Mouse (Mus musculus) heart, embryonic 16.5 days (tissue): ENCODE measurements around the gene Higd1a. TPM values are rescaled to one million over a fixed set of nuclear protein-coding genes. Genes with fewer than 3 reads are reported as not detected.

Experiments
- ATAC-seq: fragments of 200-750 bp; cut with Nextera tagmentation; replicated peaks from 2 replicates; pipeline ENCODE4 v1.8.0; 2017; ENCODE audit warnings: moderate number of reproducible peaks; ENCODE audit not compliant: insufficient read depth, low FRiP score; ENCODE audit errors: extremely low read depth
- H3K27ac ChIP-seq: fragments of 300-500 bp; sonication (generic); 2 replicates; pipeline ENCODE4 v1.5.1; 2014; ENCODE audit warnings: mild to moderate bottlenecking, low read length, control low read depth, moderate library complexity
- H3K27me3 ChIP-seq: fragments of 300-500 bp; sonication (generic); 2 replicates; pipeline ENCODE4 v1.6.1; 2014; ENCODE audit warnings: low read length, mixed read lengths; ENCODE audit not compliant: control insufficient read depth, insufficient read depth
- H3K36me3 ChIP-seq: fragments of 300-500 bp; sonication (generic); 2 replicates; pipeline ENCODE4 v1.6.1; 2014; ENCODE audit not compliant: control insufficient read depth, insufficient read depth
- H3K4me1 ChIP-seq: fragments of 300-500 bp; sonication (generic); 2 replicates; pipeline ENCODE4 v1.6.1; 2014; ENCODE audit warnings: low read length, mixed read lengths; ENCODE audit not compliant: control insufficient read depth, insufficient read depth
- H3K4me2 ChIP-seq: fragments of 300-500 bp; sonication (generic); 2 replicates; pipeline ENCODE4 v1.6.1; 2014; ENCODE audit warnings: low read depth, mild to moderate bottlenecking, control low read depth, low read length
- H3K4me3 ChIP-seq: fragments of 300-500 bp; sonication (generic); 2 replicates; pipeline ENCODE4 v1.5.1; 2014; ENCODE audit warnings: mild to moderate bottlenecking, control low read depth, low read length
- H3K9ac ChIP-seq: fragments of 300-500 bp; sonication (generic); 2 replicates; pipeline ENCODE4 v1.6.1; 2014; ENCODE audit warnings: low read length, control low read depth
- H3K9me3 ChIP-seq: fragments of 300-500 bp; sonication (generic); replicated peaks from 2 replicates; pipeline ENCODE4 v1.6.1; 2016; ENCODE audit warnings: low read length; ENCODE audit not compliant: control insufficient read depth
- WGBS: fragments of 180-500 bp; shearing (Covaris S2); extraction: QIAGEN DNeasy Blood & Tissue Kit; methylation state at CpG from one replicate; pipeline ENCODE4 v1.1.7; 2014; 5-methylcytosine and 5-hydroxymethylcytosine counted together
- polyA plus RNA-seq: library from polyadenylated mRNA; unstranded; fragments of >200 nt; fragmentation: Nextera tagmentation; extraction: Ambion mirVana; gene quantifications from 2 replicates; pipeline ENCODE4 v1.2.1, GENCODE M21; 2015

Higd1a gene
- polyA plus RNA-seq, 1 experiment from 2014 or later = 214 TPM

DNA sequence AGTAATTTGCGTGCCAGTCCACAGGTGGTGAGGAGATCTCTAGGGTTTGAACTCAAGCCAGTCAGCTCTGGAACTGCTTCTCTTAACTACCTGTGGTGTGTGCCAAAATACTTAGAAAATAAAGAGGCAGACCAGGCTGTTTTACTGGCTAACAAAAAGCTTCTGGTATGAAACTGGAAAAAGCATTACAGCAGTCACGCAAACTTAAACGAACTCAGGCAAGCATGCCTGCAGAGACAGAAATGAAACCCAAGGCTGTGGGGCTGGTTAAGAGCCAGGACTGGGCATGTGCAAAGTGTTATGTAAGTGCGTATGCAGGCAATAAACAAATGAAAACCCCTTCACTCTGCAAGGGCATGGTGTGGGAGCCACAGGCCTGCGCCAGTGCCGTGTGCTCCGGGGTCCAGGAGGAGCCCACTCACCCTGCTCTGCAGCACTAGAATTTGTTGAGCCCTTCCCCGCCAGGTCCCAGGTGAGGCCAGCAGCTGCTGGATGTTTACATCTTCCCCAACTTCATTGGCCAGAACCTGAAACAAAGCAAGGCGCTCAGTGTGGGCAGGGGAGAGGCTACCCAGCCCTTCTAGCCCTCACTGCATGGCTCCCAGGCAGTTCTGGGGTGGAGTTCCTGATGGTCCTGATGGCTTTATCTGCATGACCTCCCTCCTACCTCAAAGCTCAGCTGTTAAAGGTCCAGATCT, 38.9 kb downstream of the Higd1a start:
- ATAC-seq = no peak
- Histone ChIP-seq H3K9ac (no peak overlapping the region), H3K36me3 (no peaks in the 10 kb centered on the region), H3K4me3 (no peak overlapping the region), H3K4me2 (no peak overlapping the region), H3K27ac (no peak overlapping the region), H3K9me3 (no peaks in the 10 kb centered on the region), H3K4me1 (no peaks in the 10 kb centered on the region), H3K27me3 (no peaks in the 10 kb centered on the region)
- WGBS = 79% methylated on average over 9 of the region's 9 CpGs

DNA sequence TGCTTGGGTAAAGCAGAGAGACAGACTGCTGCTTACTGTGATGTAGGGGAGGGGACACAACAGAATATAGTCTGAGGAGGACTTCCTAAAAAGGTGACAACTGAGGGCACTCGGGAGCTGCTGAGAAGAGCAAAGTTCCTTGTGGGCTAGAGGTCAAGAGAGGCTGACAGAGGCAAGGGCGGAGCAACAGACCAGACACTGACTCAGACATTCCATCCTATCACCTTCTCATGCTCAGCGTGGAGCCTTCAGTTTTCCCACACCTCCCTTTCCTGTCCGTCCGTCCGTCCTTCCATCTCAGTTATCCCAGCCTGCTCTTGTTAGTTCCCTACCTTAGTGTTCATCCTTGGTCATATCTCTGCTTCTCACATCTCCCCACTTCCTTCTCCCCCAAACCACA, 43.0 kb downstream of the Higd1a start:
- no peak overlapping the region for H3K27ac ChIP-seq
- no peaks in the 10 kb centered on the region for H3K9me3 ChIP-seq
- WGBS = 31% methylated on average over 6 of the region's 6 CpGs
- H3K4me2 ChIP-seq = no peak overlapping the region
- ATAC-seq = no peak
- H3K36me3 ChIP-seq = no peaks in the 10 kb centered on the region
- no peaks in the 10 kb centered on the region for H3K27me3 ChIP-seq
- H3K9ac ChIP-seq = no peak overlapping the region
- no peak overlapping the region for H3K4me3 ChIP-seq
- peaks cover 3% of the 10 kb centered on the region for H3K4me1 ChIP-seq

DNA sequence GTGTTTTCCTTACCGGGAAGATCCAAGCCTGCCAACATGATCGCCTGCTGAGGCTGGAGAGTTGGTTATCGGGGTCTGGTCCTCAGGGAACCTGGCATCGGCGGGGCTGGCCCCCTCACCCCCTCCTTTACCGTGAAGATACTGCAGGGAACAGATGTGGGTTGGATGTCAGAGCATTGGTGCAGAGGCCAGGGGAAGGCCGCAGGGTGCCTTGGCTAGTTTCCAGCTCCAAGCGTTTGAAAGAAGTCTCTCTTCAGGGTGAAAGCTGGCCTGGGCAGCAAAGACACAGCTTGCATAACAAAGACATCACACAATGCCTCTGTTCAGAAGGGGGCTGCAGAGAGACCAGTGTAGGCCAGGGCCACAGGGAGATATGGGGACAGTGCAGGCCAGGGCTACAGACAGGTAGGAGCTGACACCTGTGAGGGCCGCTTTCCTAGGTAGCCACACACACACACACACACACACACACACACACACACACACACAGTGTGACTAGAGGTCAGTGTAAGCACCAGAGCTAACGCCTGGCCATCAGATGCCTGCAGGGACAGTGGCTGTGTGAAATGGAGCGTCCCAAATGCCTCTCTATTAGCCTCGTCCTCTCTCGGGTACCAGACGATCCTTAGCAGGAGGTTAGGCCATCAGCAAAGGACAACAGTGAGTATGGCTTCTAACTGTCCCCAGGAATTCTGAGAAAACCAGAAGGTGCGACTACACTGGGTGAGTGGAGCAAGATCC, 47.9 kb downstream of the Higd1a start:
- H3K4me1 ChIP-seq = peaks cover 6% of the 10 kb centered on the region
- H3K9ac ChIP-seq = no peak overlapping the region
- no peaks in the 10 kb centered on the region for H3K27me3 ChIP-seq
- no peak overlapping the region for H3K4me3 ChIP-seq
- H3K36me3 ChIP-seq = no peaks in the 10 kb centered on the region
- no peaks in the 10 kb centered on the region for H3K9me3 ChIP-seq
- peak; percentile 55; the same call in 1 of the 2 replicates for ATAC-seq
- WGBS = 32% methylated on average over 15 of the region's 15 CpGs
- no peak overlapping the region for H3K27ac ChIP-seq
- no peak overlapping the region for H3K4me2 ChIP-seq

DNA sequence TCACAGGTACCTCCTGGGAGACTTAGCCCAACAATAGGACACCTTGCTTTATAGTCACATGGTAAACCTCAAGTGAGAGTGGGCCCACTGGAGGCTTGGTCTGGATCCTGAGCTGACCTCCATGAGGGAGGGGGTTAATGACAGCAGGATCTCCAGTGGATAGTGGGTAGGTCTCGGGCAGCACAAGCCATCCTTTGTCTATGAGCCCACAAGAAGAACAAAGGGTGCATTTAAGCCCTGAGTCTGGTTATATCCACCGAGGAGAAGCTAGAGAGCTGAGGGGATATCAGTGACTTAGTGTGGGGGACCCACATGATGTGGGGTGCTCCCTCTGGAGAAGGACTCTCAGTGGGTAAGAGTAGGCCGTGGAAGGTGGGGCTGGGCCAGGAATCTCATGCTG, 49.7 kb downstream of the Higd1a start:
- no peaks in the 10 kb centered on the region for H3K9me3 ChIP-seq
- 75% methylated on average over 3 of the region's 3 CpGs for WGBS
- ATAC-seq = no peak

DNA sequence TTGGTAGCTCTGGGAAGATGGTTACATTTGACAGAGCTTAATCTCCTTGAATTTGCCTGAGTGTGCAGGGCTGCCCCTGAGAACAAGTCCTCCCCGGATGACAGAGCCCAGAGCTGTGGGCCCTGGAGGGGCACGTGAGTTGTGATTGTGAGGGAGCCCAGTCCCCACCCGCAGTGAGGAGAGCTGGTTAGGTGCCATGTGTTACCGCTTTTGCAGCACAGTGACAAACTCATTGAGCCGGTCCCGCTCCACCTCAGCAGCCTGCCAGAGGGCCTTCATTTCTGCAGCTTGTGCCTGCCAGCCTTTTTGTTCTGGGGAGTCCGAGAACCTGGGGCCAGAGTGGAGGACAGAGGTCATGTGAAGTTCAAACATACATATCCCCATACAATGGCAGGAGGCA, 50.2 kb downstream of the Higd1a start:
- Histone ChIP-seq H3K4me3 (no peak overlapping the region), H3K4me2 (no peak overlapping the region), H3K9me3 (no peaks in the 10 kb centered on the region), H3K4me1 (peaks cover 8% of the 10 kb centered on the region), H3K27ac (no peak overlapping the region), H3K9ac (no peak overlapping the region), H3K27me3 (no peaks in the 10 kb centered on the region), H3K36me3 (no peaks in the 10 kb centered on the region)
- ATAC-seq = no peak
- WGBS = 54% methylated on average over 7 of the region's 7 CpGs

More for the DNA sequence above, 49.7 kb downstream of the Higd1a start:
- no peaks in the 10 kb centered on the region for H3K36me3 ChIP-seq
- H3K4me3 ChIP-seq = no peak overlapping the region
- H3K4me2 ChIP-seq = no peak overlapping the region
- no peak overlapping the region for H3K27ac ChIP-seq
- H3K27me3 ChIP-seq = no peaks in the 10 kb centered on the region
- no peak overlapping the region for H3K9ac ChIP-seq
- peaks cover 8% of the 10 kb centered on the region for H3K4me1 ChIP-seq

DNA sequence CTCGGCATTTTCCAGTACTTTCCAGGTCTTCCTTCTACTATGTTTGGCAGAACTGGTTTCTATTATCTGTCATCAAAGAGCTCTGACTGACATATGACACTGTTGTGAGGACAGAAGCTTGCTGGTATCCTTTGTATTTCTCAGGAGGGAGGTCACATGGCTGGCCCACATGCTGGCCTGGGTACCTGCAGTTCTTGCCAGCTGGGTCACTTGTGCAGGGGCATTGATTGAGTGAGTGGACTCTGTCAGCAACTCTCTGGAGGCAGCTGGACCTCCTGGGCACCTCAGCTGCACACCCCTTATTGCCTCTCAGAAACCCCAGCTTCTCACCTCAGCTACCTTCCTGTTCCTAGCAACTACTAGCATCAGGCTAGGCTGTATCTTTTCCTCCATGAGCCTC, 50.6 kb downstream of the Higd1a start:
- no peak overlapping the region for H3K4me3 ChIP-seq
- H3K27ac ChIP-seq = no peak overlapping the region
- no peak overlapping the region for H3K4me2 ChIP-seq
- H3K36me3 ChIP-seq = no peaks in the 10 kb centered on the region
- peaks cover 8% of the 10 kb centered on the region for H3K4me1 ChIP-seq
- H3K9ac ChIP-seq = no peak overlapping the region
- H3K9me3 ChIP-seq = no peaks in the 10 kb centered on the region
- H3K27me3 ChIP-seq = no peaks in the 10 kb centered on the region
- 56% methylated on average over 1 of the region's 1 CpGs for WGBS
- no peak for ATAC-seq

DNA sequence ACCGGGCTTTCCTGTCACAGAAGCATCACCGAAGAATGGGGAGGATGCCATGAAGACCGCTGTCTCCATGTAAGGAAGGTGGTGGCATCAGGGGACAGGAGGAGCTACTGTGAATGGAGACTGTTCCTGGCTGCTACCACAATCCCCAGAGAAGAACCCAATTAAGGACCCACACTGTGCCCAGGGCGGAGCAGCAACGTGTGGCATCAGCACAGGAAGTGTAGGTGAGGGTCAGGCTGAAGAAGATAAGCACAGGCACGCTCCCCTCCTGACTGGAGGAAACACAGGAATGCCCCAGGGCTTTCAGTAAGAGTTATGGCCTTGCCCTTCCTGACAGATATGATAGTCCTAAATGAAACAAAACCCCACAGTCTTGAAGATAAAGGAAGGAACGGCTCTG, 55.4 kb downstream of the Higd1a start:
- whole genome bisulfite sequencing = 46% methylated on average over 7 of the region's 7 CpGs
- Histone ChIP-seq H3K27me3 (peaks cover 4% of the 10 kb centered on the region; the same call in 1 of the 2 replicates), H3K36me3 (no peaks in the 10 kb centered on the region), H3K4me2 (no peak overlapping the region), H3K27ac (no peak overlapping the region), H3K9me3 (no peaks in the 10 kb centered on the region), H3K4me3 (no peak overlapping the region), H3K9ac (no peak overlapping the region), H3K4me1 (peaks cover 2% of the 10 kb centered on the region; the same call in 1 of the 2 replicates)
- no peak for ATAC-seq

DNA sequence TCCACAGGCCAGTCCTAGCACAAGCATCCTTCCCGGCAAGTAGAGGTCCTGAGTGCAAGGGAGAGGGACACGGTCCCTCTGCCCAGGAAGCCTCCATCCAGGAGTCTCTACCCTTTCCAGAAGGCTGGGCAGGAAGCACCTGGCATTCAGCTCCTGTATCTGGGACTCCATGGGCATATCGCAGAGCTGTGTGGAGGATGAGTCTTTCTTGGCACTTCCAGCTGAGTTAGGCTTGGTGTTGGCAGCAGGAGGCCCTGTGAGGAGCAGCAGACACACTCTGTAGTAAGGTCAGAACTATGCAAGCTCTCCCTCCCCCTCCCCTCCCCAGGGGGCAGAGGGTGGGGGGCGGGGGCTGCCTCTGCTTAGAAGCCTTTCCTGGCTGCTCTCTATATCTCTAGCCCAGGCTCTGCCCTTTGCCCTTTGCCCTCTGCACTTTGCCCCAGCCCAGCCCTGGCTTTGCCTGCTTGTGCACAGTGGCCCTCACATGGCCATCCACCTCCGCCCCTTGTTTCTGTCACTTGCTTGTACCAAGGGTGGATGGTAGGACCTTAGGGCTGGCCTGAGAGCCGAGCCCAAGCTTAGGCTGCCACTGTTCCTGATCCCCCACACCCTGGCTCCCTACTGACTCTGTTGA, 59.2 kb downstream of the Higd1a start:
- Histone ChIP-seq H3K36me3 (no peaks in the 10 kb centered on the region), H3K9ac (peak overlapping the region; percentile 12; the same call in 1 of the 2 replicates), H3K27ac (no peak overlapping the region), H3K4me2 (no peak overlapping the region), H3K4me3 (no peak overlapping the region), H3K27me3 (peaks cover 10% of the 10 kb centered on the region), H3K9me3 (no peaks in the 10 kb centered on the region), H3K4me1 (peaks cover 15% of the 10 kb centered on the region)
- no peak for ATAC-seq
- WGBS = 46% methylated on average over 6 of the region's 6 CpGs
